Mouse (Mus musculus) stomach, postnatal 0 days (tissue): ENCODE results near the gene Angptl4.

Experiments
- CTCF ChIP-seq: IDR thresholded peaks from 2 replicates; pipeline ENCODE4 v1.5.1; 2016; ENCODE audit warnings: antibody characterized with exemption, low read depth, mild to moderate bottlenecking, moderate library complexity
- EP300 ChIP-seq: optimal IDR thresholded peaks from 2 replicates; pipeline ENCODE3; 2016; ENCODE audit warnings: antibody characterized with exemption

- TF ChIP-seq CTCF (no peak), EP300 (peak; percentile 84)
Measured at GRCm38 (mm10) chr17:33810334-33811141, 28.9 kb upstream of the Angptl4 start, which contains the start of gene Kank3.
